Mouse (Mus musculus): ENCODE data around the gene Gm44503.

Gene Gm44503

DNA sequence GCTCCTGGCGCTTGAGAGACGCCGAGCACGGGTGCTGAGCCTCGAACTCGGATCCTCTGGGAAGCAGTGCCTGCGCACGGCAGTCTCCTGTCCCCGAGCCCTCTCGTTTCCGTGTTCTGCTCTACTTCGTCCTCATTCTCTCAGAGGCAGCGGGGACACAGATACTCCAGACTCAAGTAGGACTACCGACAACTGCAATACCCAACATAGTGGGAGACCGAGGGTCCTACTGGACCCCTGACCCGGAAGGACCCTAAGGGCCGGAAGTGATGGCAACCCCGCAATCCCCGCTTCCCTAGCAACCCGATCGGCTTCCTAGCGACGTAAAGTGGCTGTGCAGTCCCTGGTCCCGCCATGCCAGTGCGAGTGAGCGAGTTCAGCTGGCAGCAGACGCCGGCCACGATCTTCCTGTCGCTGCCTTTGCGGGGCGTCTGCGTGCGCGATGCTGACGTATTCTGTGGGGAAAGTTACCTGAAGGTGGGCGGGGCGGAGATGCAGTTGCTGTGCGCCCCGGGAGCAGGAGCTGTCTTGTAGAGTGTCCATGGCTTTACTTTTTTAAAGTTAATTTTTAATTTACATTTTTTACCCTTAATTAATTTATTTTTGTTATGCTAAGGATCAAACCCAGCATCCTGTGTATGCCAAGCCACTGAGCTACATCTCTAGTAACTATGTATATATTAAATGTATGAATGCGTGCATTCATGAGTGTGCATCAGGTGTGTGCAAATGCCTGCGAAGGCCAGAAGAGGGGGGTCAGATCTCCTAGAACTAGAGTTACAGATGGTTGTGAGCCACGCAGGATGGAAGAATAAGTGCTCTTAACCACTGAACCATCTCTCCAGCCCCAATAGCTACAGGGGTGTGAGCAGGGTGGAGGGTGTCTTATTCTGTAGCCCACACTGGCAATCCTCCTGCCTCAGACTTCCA lies at the start of gene Gm44503, which contains the start of gene Dyx1c1:
Gene Gm44503, plus strand, starts transcription at position 332 of the 930 bp plus-strand sequence.
Gene Dyx1c1, plus strand, starts transcription at position 265 of the 930 bp plus-strand sequence.
- peak; percentile 56 for DNase-seq (ENCODE audit: low read depth, low spot score)

DNA sequence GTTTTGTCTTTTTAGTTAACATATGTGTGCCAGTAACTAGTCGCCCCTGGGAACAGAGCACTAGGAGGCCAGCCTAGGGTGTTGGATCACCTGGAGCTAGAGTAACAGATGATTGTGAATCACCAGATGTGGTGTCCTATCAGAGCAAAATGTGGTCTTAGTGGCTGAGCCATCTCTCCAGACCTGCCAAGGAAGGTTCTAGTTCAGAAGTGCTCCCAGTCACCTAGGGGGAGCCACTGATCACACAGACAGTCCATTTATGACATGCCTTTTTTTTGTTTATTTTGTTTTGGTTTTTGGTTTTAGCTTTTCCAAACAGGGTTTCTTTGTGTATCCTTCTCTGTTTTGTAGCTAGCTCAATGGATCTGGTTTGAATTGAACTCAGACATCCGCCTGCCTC lies 47.3 kb upstream of the Gm44503 start:
- DNase-seq (ENCODE audit: low read depth, low spot score) = no peak

- no peak for DNase-seq (ENCODE audit: low read depth, low spot score)
These were observed 45.1 kb upstream of the Gm44503 start for GRCm38 (mm10) chr9:72913551-72913950.

GRCm38 (mm10) chr9:72915728-72916127 lies 42.9 kb upstream of the Gm44503 start:
- DNase-seq (ENCODE audit: low read depth, low spot score) = no peak

GRCm38 (mm10) chr9:72923068-72923467 lies 35.6 kb upstream of the Gm44503 start:
- no peak for DNase-seq (ENCODE audit: low read depth, low spot score)

DNA sequence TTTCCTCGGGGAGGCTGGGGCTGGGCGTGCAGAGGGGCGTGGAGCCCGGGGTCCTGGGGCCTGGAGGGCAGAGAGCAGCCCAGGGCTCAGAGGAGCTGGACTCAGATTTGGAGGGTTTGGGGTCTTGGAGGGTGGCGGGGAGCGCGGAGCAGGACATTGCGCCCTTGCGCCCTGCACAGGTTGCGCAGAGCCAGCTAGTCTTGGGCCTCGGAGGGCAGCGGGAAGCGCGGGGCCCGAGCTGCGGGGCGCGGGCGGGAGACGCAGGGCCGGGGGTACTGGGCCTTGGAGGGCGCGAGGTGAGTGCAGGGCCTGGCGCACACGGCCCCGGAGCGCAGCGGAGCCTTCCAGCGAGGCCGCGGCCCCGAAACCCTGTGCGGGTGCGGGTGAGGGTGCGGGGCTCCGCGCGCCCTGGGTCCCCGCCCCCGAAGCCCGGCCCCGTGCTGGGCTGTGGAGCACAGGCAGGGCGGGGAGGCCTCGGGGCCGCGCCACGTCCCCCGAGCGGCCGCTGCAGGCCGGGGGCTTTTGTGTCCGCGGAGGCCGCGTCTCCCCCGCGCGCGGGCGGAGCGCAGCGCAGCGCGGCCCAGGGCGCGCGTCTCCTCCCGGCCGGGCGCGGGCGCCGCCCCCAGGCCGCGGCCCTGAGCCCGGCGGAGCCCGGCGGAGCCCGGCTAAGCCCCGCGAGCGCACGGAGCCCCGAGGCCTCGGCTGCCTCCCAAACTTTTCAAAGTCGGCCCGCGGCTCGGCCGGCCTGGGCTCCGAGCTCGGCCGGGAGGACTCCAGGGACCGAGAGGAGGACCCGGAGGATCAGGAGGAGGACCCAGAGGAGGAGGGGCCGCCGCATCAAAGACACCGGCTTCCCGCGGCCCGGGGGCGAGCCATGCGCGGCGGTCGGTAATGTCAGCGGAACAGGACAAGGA lies 33.4 kb upstream of the Gm44503 start, which contains the start of gene Pygo1:
Gene Pygo1, plus strand, starts transcription at position 625 of the 914 bp plus-strand sequence.
- DNase-seq (ENCODE audit: low read depth, low spot score) = no peak

DNA sequence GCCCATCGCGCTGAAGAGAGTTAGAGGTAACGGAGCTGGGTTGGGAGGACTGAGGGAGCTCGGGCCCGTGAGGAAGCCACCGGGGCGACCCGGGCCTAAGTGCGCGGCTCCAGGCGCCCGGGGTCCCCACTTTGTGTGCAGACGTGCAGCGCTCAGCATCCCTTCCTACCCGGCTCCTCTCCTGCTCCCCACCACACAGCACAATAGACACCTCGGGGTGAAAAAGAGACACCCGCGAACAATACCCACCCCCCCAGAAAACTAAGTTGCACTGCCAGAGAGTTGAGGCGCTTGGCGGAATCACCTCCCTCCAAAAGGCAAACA lies 32.8 kb upstream of the Gm44503 start:
- no peak for DNase-seq (ENCODE audit: low read depth, low spot score)

DNA sequence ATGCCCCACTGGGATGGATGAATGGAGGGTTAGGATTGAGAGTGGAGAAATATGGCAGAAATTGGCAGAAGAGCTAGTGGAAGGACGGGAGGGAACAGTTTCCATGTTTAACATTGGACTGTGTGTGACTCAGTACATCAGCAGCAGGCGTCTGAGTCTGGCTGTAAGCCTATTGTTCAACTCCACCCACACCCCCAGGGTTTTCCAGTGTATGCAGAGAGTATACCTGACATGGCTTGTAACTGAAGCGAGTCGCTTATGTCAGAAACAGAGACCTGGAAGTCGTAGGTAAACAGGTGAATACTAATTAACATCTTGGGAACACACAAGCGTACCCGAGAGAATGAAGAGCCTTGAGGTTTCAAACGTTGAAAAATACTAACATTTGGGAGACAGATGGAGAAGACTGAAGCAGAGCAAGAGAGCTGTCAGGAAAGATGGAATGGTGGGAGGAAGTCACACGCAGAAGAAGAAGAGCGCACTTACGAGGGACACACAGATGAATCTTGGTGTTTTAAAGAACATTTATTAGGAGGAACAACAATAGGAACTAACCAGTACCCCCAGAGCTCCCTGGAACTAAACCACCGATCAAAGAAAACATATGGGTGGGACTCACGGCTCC lies 27.4 kb upstream of the Gm44503 start:
- DNase-seq (ENCODE audit: low read depth, low spot score) = no peak

DNA sequence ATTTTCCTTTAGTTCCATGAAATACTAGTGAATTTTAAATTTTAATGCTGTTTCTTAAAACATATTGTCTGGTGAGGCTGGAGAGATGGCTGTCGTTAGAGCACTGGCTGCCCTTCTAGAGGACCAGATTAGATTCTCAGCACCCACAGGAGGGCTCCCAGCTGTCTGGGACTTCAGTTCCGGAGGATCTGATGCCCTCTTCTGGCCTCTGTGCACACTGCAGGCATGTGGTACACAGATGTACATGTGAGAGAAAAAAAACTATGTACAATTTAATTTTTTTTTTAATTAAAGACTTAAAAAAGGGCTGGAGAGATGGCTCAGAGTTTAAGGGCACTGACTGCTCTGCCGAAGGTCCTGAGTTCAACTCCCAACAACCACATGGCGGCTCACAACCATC lies 23.3 kb upstream of the Gm44503 start:
- DNase-seq (ENCODE audit: low read depth, low spot score) = no peak

GRCm38 (mm10) chr9:72936301-72936700 lies 22.4 kb upstream of the Gm44503 start:
- no peak for DNase-seq (ENCODE audit: low read depth, low spot score)

DNA sequence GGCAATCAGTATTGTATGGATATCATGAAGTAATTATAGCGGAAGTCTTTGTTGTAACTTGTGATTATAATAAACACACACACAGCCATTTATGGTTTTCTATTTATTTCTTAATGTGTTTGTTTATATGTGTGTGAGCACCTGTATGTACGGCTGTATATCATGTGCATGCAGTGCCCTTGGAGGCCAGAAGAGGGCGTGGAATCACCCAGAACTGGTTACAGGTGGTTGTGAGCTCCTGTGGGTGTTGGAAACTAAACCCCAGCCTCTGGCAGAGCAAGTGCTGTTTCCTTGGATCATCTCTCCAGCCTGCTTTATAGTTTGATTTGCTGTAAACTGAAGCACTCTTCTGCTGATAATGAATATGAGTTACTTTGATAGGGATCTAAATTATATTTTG lies 15.2 kb upstream of the Gm44503 start:
- DNase-seq (ENCODE audit: low read depth, low spot score) = no peak

- no peak for DNase-seq (ENCODE audit: low read depth, low spot score)
These were observed 14.4 kb upstream of the Gm44503 start for GRCm38 (mm10) chr9:72944286-72944685.

DNA sequence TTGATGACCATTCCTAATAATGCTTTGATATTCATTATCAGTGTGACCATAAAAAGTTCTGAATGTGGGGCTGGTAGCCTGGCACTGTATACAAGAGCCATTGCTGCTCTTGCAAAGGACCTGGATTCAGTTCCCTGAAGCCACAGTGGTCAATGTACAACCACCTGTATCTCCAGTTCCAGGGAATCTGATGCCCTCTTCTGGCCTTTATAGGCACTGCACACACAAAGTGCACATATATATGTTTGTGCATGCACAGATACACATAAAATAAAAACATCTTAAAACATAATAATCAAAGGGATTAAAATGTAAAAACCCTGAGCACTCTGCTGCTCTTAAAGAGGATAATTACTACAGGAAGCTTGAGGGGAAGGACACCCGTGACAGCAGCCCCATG lies 11.6 kb upstream of the Gm44503 start:
- DNase-seq (ENCODE audit: low read depth, low spot score) = no peak

DNA sequence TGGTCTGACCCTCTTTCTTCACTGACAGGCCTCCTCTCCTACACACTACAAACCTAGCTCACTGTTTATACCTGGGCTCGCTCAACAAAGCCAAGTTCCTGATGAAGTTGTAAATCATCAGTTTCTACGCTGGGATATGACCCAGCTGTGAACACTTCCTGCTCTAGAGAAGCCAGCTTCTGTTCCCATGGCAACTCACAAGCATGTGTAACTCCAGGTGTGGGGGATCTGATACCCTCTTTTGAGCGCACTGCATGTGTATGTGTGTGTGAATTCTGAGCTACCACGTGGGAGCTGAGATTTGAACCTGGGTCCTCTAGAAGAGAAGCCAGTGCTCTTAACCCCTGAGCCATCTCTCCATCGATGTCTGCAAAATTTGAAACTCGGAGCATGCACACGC lies 9.1 kb upstream of the Gm44503 start:
- no peak for DNase-seq (ENCODE audit: low read depth, low spot score)

GRCm38 (mm10) chr9:72954746-72955145 lies 3.9 kb upstream of the Gm44503 start:
- no peak for DNase-seq (ENCODE audit: low read depth, low spot score)

DNA sequence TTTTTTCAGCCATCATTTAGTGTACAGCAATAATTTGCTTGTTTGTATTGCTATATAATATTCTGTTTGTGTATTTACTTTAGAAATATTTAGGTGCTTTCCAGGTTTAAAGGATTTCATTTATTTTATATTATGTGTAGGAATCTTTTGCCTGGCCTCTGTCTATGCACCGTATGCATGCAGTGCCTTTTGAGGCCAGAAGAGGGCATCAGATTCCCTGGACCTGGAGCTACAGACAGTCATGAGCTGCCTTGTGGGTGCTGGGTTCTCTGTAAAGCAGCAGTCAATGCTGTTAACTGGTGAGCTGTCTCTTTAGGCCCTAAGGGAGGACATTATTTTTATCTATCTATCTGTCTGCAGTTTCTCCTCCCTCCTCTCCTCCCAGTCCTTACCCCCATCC lies 3.1 kb upstream of the Gm44503 start:
- DNase-seq (ENCODE audit: low read depth, low spot score) = no peak

DNA sequence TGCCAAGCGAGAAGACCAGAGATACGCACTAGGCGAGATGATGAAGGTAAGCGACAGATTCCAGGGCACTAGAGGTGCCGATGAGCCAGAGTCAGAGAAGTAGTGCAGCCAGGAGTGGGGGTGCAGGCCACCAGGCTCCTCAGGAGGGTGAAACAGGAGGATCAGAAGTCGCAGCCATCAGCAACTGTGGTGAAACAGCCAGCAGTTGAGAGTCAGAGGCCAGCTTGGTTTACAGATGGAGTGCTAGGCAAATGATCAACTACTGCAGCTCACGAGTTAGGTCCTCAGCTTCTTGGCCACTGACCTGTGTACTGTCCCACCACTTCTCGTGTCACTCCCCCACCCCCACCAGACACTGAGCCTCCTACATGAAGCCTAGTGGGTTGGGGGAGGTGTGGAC lies 2.7 kb downstream of the Gm44503 start:
- DNase-seq (ENCODE audit: low read depth, low spot score) = no peak

GRCm38 (mm10) chr9:72961959-72962358 lies 3.3 kb downstream of the Gm44503 start:
- no peak for DNase-seq (ENCODE audit: low read depth, low spot score)

DNA sequence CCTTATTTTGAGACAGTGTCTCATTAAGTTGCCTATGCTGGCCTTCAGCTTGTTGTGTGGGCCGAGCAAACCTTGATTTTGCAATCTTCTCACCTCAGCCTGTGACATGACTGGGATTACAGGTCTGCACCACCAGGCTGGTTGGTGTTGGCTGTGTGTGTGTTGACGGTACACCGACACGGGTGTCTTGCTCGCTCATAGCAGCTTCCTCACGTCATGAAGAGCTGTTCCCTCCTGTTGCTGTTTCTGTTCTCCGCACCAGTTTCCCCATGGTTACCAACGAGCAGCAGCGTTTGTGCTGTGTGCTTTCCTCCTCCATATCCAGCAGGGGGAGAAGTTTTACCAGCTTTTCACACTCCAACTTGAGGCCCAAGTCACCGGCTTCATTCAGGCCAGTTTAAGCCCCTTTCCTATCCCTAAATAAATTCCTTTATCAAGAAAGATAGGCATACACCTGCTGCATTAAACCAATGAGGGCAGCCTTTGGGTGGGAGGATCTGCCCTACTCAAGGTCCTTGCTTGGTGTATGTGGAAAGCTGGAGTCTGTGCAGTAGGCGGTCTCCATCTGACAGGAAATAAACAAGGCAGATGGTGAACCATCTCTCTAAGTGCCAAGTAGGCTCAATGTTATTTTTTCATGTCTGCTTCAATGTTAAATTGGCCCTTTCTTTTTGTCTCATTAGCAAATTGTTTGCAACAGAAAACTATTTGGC lies 9.9 kb downstream of the Gm44503 start:
- no peak for DNase-seq (ENCODE audit: low read depth, low spot score)

- no peak for DNase-seq (ENCODE audit: low read depth, low spot score)
These were observed 11.2 kb downstream of the Gm44503 start for GRCm38 (mm10) chr9:72969874-72970273.

DNA sequence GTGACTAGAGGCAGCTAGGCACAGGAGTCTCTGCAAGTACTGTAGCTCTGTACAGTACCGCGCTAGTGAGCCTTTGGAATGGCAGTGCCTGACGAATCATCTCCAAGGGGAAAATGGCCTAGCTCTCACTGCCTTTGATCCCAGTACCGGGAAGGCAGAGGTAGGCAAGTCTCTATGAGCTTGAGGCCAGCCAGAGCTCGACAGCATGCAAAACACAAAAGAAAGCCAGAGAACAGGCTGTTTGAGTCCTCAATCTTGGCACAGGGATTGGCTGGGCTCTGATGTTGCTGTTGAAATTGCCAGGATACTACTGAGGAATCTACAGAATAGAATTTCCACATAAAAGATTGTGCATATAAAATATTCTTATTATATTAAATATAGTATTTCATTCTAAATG lies 13.8 kb downstream of the Gm44503 start:
- DNase-seq (ENCODE audit: low read depth, low spot score) = no peak
